ENCODE assay signal across 11 mouse cellular contexts in the genomic region with DNA sequence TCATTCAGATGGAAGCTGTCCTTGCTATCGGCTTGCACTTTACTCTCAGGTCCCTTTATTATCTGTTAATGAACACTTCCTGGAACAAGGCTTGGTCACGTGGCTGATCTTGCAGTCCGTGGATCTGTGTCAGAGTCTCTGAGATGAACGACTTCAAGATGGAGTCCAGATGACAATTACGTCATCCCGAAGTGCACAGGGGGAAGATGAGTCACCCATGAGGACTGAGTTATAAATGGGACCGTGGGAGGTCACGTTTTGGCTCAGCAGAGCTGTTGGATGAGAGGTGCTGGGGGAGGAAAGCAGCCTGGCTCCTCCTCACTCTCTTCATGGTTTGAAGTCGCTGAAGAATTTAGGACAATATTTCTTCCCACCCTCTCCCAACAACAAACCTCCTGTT.
DNase-seq lines count a peak whose midpoint lies in the region; ATAC-seq and TF ChIP-seq lines count a peak whose summit lies in the region.
"Had no signal": no experiment of that assay in that cellular context is flagged by ENCODE, and none has a peak within 500 bp of the region (broad histone marks: within the 10 kb centered on the region; RNA-seq: fewer than 3 reads in every experiment).

No protein-coding gene starts in this region.

- no peaks in the 10 kb centered on the region for H3K27me3 ChIP-seq in lung, embryonic 14.5 days (ENCODE audit: insufficient read depth, low read length)
- H3K27me3 ChIP-seq in midbrain, postnatal 0 days (ENCODE audit: insufficient read depth, low read length) = no peaks in the 10 kb centered on the region
- H3K27me3 ChIP-seq: hindbrain, embryonic 15.5 days had no signal

- H3K27ac ChIP-seq in gastrocnemius, adult 2 months = no peak overlapping the region
- no peak overlapping the region for H3K27ac ChIP-seq in lung, embryonic 14.5 days (ENCODE audit: low read depth)
- H3K27ac ChIP-seq in midbrain, postnatal 0 days (ENCODE audit: low read depth, low read length) = no peak overlapping the region
- H3K27ac ChIP-seq: hindbrain, embryonic 15.5 days had no signal

- no peak for TF ChIP-seq CTCF in gastrocnemius, adult 2 months (IDR thresholded peaks at IDR 0.05)
- TF ChIP-seq CTCF in lung, embryonic 14.5 days (IDR thresholded peaks at IDR 0.05; ENCODE audit: low read depth) = no peak
- TF ChIP-seq CTCF in midbrain, postnatal 0 days (IDR thresholded peaks at IDR 0.05) = no peak

- 35% methylated on average over 9 of the region's 9 CpGs for WGBS in lung, embryonic 14.5 days
- 90% methylated on average over 9 of the region's 9 CpGs for WGBS in midbrain, postnatal 0 days

- intact Hi-C loops in gastrocnemius, adult 2 months (cut with DNase I) = no loop called here
- intact Hi-C loops in gastrocnemius, postnatal 36 days (cut with DNase I) = no loop called here

- H3K4me1 ChIP-seq in lung, embryonic 14.5 days (ENCODE audit: insufficient read depth) = peaks cover 29% of the 10 kb centered on the region
- no peaks in the 10 kb centered on the region for H3K4me1 ChIP-seq in midbrain, postnatal 0 days (ENCODE audit: insufficient read depth, low read length)

- peak; percentile 42 for ATAC-seq in lung, embryonic 14.5 days (ENCODE audit: insufficient read depth)
- ATAC-seq in midbrain, postnatal 0 days (ENCODE audit: low FRiP score) = no peak
- ATAC-seq in erythroblast, adult 5-6 weeks (replicated peaks; ENCODE audit: low FRiP score, poor library complexity, severe bottlenecking) = no peak

- no peak overlapping the region for H3K4me2 ChIP-seq in lung, embryonic 14.5 days
- no peak overlapping the region for H3K4me2 ChIP-seq in midbrain, postnatal 0 days (ENCODE audit: low read depth, low read length, poor library complexity, severe bottlenecking)
- H3K4me2 ChIP-seq: hindbrain, embryonic 15.5 days; midbrain, embryonic 11.5 days had no signal

- no peak overlapping the region for H3K9ac ChIP-seq in lung, embryonic 14.5 days
- no peak overlapping the region for H3K9ac ChIP-seq in midbrain, postnatal 0 days (replicated peaks; ENCODE audit: low read length, poor library complexity, severe bottlenecking)
- H3K9ac ChIP-seq: hindbrain, embryonic 15.5 days had no signal

- no peaks in the 10 kb centered on the region for H3K36me3 ChIP-seq in lung, embryonic 14.5 days (ENCODE audit: insufficient read depth)
- no peaks in the 10 kb centered on the region for H3K36me3 ChIP-seq in midbrain, postnatal 0 days (ENCODE audit: insufficient read depth, low read length)
- H3K36me3 ChIP-seq: hindbrain, embryonic 15.5 days had no signal

- no peaks in the 10 kb centered on the region for H3K9me3 ChIP-seq in lung, embryonic 14.5 days (ENCODE audit: low read depth, low read length)
- H3K9me3 ChIP-seq in midbrain, postnatal 0 days (ENCODE audit: low read length) = no peaks in the 10 kb centered on the region

- DNase-seq in gastrocnemius, adult 2 months = peak; percentile 57
- DNase-seq in gastrocnemius, postnatal 10 days = no peak
- DNase-seq in NIH3T3 (ENCODE audit: low read depth) = peak; percentile 3
- peak; percentile 10 to 19 for DNase-seq in gastrocnemius, postnatal 36 days
- DNase-seq in lung, embryonic 14.5 days = peak; percentile 77
- DNase-seq in thymus, postnatal 25 days = no peak
- DNase-seq in midbrain, postnatal 0 days (ENCODE audit: low spot score) = no peak
- DNase-seq: layer of hippocampus, postnatal 36 days had no signal

- H3K4me3 ChIP-seq in gastrocnemius, adult 2 months = no peak overlapping the region
- no peak overlapping the region for H3K4me3 ChIP-seq in lung, embryonic 14.5 days (ENCODE audit: low read depth, low read length)
- H3K4me3 ChIP-seq in midbrain, postnatal 0 days (ENCODE audit: low read depth, low read length) = no peak overlapping the region
- H3K4me3 ChIP-seq: hindbrain, embryonic 15.5 days had no signal

Comparison
In these comparisons a context has a peak if more than half of its experiments do, and no peak if none do; other contexts are left out.
1. DNase-seq: peak in gastrocnemius, adult 2 months (single experiment), NIH3T3 (single experiment), gastrocnemius, postnatal 36 days (2 of 2) and lung, embryonic 14.5 days (single experiment); none in gastrocnemius, postnatal 10 days (single experiment), thymus, postnatal 25 days (single experiment) and midbrain, postnatal 0 days (single experiment).